Mouse (Mus musculus) heart, postnatal 0 days (tissue): ENCODE results near the gene Gzma.

Source experiments
- CTCF ChIP-seq: IDR thresholded peaks from 2 replicates; pipeline ENCODE4 v1.5.1; 2016; ENCODE audit warnings: antibody characterized with exemption, control low read depth, low read depth
- EP300 ChIP-seq: IDR thresholded peaks from 2 replicates; pipeline ENCODE4 v1.6.1; 2016; ENCODE audit warnings: antibody characterized with exemption, low read depth

- TF ChIP-seq CTCF = no peak
- no peak for TF ChIP-seq EP300
Observed at GRCm38 (mm10) chr13:113097011-113097410, 3.8 kb downstream of the Gzma start.
